In the genomic region with DNA sequence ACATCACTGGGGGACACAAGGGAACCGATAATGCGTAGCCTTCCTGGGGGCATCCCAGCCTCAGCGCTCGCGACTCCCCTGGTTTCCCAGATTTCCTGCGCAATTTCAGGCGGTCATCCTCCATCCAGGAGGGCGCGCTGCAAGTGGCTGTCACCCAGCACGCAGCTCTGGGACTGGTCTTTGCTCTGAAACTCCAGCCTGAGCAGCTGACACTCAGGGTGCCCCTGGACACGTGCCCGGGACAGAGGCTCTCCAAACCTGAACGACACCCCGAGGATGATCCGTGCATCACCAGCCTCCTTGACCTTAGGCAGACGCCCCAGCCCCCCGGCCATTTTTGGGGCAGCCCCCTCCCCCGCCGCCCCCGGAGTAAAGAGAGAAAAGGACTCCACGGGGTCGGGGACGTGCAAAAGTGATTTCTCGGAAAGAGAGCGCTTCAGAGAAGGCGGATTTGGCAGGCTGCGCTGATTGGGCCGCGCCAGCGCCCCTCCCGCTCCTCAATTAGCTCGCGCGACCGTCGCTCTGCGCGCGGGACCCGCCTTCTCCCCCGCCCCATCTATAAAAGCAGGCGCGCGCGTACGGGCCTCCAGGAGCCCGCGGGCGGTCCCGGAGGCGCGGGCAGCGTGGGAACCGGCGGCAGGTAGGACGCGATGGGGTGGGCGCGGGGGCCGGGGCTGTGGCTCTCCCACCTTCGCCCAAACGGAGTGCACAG, we compare ENCODE assay signal across 8 mouse cellular contexts. TPM values are rescaled to one million over a fixed set of nuclear protein-coding genes. Genes with fewer than 3 reads are reported as not detected.
DNase-seq lines count a peak whose midpoint lies in the region; ATAC-seq and TF ChIP-seq lines count a peak whose summit lies in the region.

A gene (plus strand): TSS at position 589 of the 712 bp plus-strand sequence.

- TF ChIP-seq CTCF in hindbrain, postnatal 0 days (IDR thresholded peaks at IDR 0.05; ENCODE audit: low read depth) = peak; percentile 49
- TF ChIP-seq CTCF in left cerebral cortex, adult 2 months (IDR thresholded peaks at IDR 0.05) = no peak; the same call in 1 of the 2 replicates

- peak; percentile 97 for ATAC-seq in activated CD4-positive, CD25-positive, alpha-beta regulatory T cell, adult 4 months
- peak; percentile 89 for ATAC-seq in hindbrain, postnatal 0 days

- H3K9ac ChIP-seq in hindbrain, postnatal 0 days (replicated peaks; ENCODE audit: low read length) = peak within 1 kb of the TSS; percentile 50

- intact Hi-C loops in left cerebral cortex, adult 2 months (cut with DNase I) = loop anchor here (2.0 to 5.0 kb wide), 2 partner anchors 35 to 54 kb away; no protein-coding TSS in a partner anchor

- no peaks in the 10 kb centered on the region for H3K36me3 ChIP-seq in hindbrain, postnatal 0 days (ENCODE audit: insufficient read depth, low read length)

- WGBS in hindbrain, postnatal 0 days = 2% methylated on average over 51 of the region's 62 CpGs

- H3K4me1 ChIP-seq in hindbrain, postnatal 0 days (ENCODE audit: insufficient read depth, low read length) = 0 out of 2 replicates have a peak, but pooled peaks cover 7% of the 10 kb centered on the region

- H3K4me2 ChIP-seq in hindbrain, postnatal 0 days (ENCODE audit: low read depth, low read length) = peak within 1 kb of the TSS; percentile 98

- no peaks in the 10 kb centered on the region for H3K9me3 ChIP-seq in hindbrain, postnatal 0 days (ENCODE audit: low read length)

- H3K27me3 ChIP-seq in hindbrain, postnatal 0 days (ENCODE audit: insufficient read depth, low read length) = peaks cover 17% of the 10 kb centered on the region; the same call in 1 of the 2 replicates

- DNase-seq in embryo, embryonic 10 days (ENCODE audit: low spot score) = peak; percentile 89
- peak; percentile 90 for DNase-seq in gastrocnemius, postnatal 10 days
- peak; percentile 93 for DNase-seq in hindbrain, postnatal 0 days (ENCODE audit: low spot score)
- DNase-seq in left cerebral cortex, adult 2 months (ENCODE audit: extremely low spot score in 1 of 2, low spot score in 2 of 2) = peak; percentile 80 to 86
- DNase-seq in lung, postnatal 4 days = peak; percentile 92 to 93
- peak; percentile 91 for DNase-seq in retina, postnatal 1 day
- peak; percentile 91 for DNase-seq in thymus, postnatal 36 days

- peak within 1 kb of the TSS; percentile 48 for H3K4me3 ChIP-seq in hindbrain, postnatal 0 days (ENCODE audit: low read length)
- peak within 1 kb of the TSS; percentile 50 for H3K4me3 ChIP-seq in left cerebral cortex, adult 2 months

- H3K27ac ChIP-seq in hindbrain, postnatal 0 days = no peak within 1 kb of the TSS
- H3K27ac ChIP-seq in left cerebral cortex, adult 2 months = no peak within 1 kb of the TSS

RNA-seq across cellular contexts. Expression of the gene that starts here (rescaled TPM):
- polyA plus RNA-seq in activated CD4-positive, CD25-positive, alpha-beta regulatory T cell, adult 4 months (2017; shearing (Covaris generic)) = 10 to 100 TPM; 17.9 to 24.8 TPM
- 1 to 10 TPM; 2.0 to 2.6 TPM for total RNA-seq in gastrocnemius, postnatal 10 days (2021)
- total RNA-seq in hindbrain, postnatal 0 days (2014; rRNA removed) = 7.7 and 10.2 TPM in 2 replicates
- polyA plus RNA-seq in hindbrain, postnatal 0 days (2015; fragmentation: Nextera tagmentation; extraction: Ambion mirVana) = 5.2 and 6.2 TPM in 2 replicates
- total RNA-seq in left cerebral cortex, adult 2 months (2021) = 1 to 10 TPM; 3.7 to 5.5 TPM
